Mouse (Mus musculus) layer of hippocampus, postnatal 36 days (tissue): Measurements from ENCODE around the gene Igf1r. TPM values are rescaled to one million over a fixed set of nuclear protein-coding genes. Genes with fewer than 3 reads are reported as not detected.
"Not testable (repeated sequence)": the region's sequence is repeated elsewhere in the genome, so short reads cannot be mapped to it uniquely, and the experiment has no call there.

Source experiments
- DNase-seq, 2 experiments: peaks; one replicate each; pipeline ENCODE4 v3.0.0; 2022
- total RNA-seq, 2 experiments: library from RNA; stranded (reverse); gene quantifications; 2 replicates each; pipeline ENCODE4 v1.2.3; 2021

Igf1r gene
- total RNA-seq, 2 experiments from 2014 or later, result 37.4 to 41.9 TPM

DNA sequence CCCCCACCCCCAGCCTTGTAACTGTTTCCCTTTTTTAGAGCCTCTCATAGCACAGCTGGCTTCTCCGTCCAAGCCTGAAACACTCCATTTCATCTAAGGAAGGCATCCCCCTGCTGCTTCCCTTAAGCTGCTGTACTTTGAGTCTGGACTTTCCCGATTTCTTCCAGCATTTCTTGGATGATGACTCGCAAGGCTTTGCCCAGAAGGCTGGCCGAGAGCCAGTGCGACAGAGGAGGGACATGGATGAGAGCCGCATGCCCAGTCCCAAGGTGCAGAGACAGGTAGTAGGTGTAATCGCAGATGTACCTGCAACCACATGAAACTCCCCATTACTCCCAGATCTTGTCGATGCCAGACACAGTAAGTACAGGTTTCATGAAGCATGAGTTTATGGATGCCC lies 284.2 kb downstream of the Igf1r start:
- no peak for DNase-seq

GRCm38 (mm10) chr7:68239220-68239827 lies 286.7 kb downstream of the Igf1r start:
- DNase-seq, result no peak

- no peak for DNase-seq
These were observed 288.6 kb downstream of the Igf1r start for GRCm38 (mm10) chr7:68241205-68241604.

GRCm38 (mm10) chr7:68245681-68246080 lies 293.1 kb downstream of the Igf1r start:
- no peak for DNase-seq

DNA sequence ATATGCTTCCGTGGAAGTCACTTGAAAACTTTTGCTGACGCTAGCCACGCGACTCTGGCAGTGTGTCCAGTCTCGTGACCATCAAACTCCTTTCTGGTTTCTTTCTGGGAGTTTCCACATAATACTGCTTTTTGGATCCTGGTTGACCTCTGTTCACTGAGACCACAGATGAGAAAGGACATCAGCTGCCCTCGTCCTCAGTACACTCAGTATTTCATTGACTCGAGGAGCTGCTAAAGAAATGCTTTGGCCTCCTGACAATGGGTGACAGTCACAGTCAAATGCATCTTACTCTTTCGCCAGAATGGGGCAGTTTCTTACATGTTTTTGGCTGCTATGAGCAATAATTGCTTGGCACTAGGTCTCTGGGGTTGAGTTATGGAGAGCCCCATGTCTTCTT lies 293.6 kb downstream of the Igf1r start:
- no peak for DNase-seq

DNA sequence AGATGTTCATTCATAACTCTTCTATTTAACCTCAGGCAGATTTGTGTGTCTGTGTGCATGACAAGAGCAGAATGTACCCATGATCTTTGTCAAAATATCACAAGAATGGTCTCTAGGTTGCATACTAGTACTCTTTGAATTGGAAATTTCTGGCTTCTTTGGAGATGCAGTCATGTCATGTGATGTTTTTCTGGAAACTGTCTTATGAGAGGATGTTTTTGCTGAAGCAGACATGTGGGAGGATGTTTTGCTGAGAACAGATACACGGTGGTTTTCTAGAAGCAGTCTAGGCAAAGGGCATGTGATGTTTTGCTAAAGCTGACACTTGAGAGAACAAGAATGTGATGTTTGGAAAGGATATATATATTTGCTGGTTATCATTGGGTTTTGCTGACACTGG lies 297.8 kb downstream of the Igf1r start:
- DNase-seq, result no peak

DNA sequence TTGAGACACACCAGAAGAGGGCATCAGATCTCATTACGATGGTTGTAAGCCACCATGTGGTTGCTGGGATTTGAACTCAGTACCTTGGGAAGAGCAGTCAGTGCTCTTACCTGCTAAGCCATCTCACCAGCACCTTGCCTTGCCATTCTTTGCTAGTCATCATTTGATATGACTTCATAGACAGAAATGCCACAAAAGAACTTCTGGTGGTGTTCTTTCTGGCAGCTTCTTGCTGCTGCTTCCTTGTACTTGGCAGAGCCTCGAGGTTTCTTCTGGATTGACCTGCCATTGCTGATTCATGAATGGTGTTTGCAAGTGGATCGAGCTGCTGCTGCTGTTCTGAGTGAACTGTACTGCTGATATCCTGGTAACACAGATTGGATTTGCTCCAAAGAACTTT lies 298.3 kb downstream of the Igf1r start:
- DNase-seq, result no peak

GRCm38 (mm10) chr7:68257767-68258166 lies 305.1 kb downstream of the Igf1r start:
- no peak for DNase-seq

- no peak for DNase-seq
These were observed 305.9 kb downstream of the Igf1r start for GRCm38 (mm10) chr7:68258326-68259150.

- DNase-seq, result no peak
These were observed 307.0 kb downstream of the Igf1r start for GRCm38 (mm10) chr7:68259523-68260081.

DNA sequence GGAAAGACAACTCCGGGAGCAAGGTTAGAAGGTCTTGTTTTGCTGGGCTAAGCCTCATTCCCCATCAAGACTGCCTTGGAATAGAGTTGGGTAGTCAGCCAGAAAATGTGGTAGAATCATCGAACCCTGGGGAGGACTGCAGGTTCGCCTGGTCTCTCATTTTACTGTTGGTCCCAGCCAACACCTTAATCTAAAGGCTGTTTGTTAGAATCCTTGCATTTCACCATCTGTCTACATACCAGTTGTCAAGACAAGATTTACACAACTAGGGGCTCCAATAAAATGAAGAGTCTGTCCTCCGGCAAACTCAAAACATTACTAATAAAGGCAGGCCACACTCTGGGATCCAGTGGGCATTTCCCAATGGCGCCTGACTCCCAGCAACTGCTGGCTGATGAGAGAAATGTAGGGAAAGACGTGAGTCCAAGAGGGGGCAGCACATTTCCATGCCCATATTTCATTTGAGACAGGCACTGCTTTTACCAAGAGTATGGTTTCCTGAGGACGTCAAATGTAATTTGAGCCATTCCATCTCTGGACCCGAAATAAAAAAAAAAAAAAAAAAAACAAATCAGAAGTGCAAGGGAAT lies 310.1 kb downstream of the Igf1r start:
- DNase-seq, result no peak

DNA sequence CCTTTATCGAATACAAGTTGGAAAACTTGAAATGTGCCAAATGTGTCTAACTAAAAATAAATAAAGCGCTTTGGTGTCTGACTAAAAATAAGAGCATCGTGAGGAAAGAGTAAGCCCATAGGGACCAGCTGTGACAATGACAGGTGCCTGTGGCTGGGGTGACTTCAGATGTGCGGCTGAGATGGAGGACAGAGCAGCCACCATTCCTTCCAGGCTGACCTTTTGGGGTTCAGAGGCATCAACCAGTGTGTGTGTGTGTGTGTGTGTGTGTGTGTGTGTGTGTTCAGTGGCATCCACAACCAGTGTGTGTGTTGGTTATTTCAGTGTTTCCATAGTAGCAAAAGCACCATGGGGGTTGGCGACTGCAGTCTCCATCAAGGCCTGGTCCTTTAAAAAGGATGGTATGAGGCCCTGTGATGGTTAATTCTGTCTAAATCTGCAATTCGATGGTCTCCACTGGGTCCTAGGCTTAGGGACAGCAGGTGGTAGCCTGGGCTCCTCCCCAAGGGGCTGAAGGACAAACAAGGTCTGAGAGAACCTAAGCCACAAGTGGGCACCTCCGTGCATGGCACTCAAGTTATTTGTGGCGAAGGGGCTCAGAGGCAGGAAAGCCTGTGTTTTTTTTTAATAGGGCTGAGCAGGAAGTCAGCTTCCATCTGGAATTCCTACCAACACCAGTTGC lies 310.9 kb downstream of the Igf1r start:
- DNase-seq, result no peak

GRCm38 (mm10) chr7:68264028-68264453 lies 311.4 kb downstream of the Igf1r start, which contains the start of gene Pgpep1l:
TSS of gene Pgpep1l (minus strand) at chr7:68264233.
- DNase-seq, result peak in 1 of 2 experiments; percentile 28

GRCm38 (mm10) chr7:68264531-68264930 lies 311.9 kb downstream of the Igf1r start:
- DNase-seq, result peak; percentile 80 to 87

GRCm38 (mm10) chr7:68265391-68265790 lies 312.8 kb downstream of the Igf1r start:
- no peak for DNase-seq

DNA sequence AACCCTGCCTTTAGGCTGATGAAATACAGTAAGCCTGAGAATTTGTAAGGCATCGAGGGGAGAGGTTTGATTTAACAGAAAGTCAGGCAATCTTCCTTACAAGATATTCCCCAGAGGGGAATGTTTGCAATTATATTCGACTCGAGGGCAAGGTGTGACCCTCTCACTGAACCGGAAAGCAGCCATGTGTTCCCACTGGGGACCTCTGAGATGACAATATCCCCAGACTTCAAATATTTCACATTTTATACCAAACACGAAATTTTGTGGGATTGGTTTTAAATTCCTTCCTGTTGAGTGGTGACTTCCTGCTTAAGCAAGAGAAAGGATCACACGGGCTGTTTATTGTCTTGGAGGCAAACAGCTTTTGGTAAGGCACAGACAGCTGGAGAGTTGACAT lies 314.1 kb downstream of the Igf1r start:
- no peak for DNase-seq

DNA sequence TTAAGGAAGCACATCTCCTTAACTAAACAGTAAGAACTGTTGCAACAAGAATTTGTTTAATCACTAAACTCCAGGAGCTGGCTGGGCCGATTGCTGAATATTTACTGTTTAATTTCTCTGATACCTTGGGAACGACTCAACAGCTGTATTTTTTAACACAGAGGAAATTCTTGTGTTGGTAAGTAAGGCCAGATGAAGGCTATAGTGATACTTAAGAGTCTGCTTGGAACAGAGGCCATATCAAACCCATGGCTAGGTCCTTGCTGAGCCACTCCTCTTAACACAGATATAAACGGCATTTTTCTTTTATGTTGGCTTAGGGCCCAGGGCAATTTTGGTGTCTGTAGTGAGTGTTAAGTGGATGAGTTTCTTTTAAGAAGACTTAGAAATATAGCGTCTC lies 317.9 kb downstream of the Igf1r start:
- no peak for DNase-seq

DNA sequence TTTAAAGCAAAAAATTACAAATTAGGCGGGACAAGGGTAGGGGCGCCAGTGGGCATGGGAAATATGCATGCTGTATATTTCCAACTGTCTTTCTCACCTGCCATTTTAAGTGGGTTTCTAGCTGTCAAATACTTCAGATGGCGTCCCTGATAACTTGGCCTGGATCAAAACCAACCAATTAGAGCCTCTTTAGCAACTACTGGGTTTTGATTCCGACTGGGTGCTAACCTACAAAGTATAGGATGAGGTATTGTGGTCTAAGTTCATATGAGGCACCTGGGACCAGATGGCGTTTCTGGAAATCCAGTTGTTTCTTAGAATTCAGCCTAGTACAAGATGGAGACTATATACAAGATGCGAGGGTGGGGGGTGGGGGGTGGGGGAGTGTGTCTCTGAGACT lies 319.2 kb downstream of the Igf1r start:
- DNase-seq, result no peak

DNA sequence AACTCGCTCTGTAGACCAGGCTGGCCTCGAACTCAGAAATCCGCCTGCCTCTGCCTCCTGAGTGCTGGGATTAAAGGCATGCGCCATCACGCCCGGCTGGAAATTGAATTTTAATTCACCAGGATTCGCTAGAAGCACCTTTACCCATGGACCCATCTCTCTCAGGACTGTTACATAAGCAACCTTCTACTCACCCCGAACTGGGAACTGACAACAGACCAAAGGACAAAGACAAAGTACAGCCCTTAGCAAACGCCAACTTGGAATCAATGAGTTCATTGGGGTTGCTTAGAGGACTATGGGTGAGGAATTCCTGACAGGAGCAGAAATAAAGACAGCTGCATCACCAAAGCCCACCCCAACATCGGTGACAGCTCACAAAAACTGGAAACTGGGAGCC lies 320.0 kb downstream of the Igf1r start:
- no peak for DNase-seq

GRCm38 (mm10) chr7:68273515-68273914 lies 320.9 kb downstream of the Igf1r start, which contains the start of gene Fam169b:
TSS of gene Fam169b (plus strand) at chr7:68273839.
- no peak for DNase-seq

DNA sequence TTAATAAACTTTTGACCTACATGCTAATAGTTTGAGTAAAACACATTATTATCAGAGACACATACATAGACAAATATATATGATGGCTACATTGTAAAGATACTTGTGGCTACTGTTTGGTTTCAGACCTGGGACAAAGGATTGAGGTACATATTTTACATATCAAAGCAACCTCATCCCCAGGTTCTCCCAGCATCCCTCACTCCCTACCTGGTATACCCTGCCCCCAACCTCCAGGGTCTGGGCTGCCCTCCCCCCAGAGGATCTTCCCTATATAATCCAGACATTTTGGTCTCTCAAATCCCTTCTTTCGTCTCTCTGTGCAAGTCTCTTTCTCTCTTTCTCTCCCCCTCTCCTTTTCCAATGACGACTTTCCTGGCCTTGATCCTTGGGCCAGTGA lies 321.6 kb downstream of the Igf1r start:
- no peak for DNase-seq

DNA sequence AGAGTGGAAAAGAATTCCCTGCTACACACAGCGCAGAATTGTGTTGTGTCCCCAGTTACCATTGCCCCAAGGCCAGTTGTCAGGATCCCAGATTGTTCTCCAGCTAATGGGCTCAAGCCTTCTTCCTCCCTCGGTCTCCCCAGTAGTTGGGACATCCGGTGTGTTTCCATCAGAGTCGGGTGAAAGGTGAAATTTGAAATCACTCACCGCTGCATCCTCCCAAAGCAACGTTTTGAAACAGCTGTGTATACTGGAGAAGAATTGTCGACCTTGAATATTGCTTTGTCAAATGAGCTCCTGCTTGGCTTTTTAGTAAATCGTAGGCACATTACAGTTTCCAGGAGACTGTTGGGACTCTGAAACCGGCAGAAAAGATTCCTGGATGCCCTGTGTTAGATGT lies 322.3 kb downstream of the Igf1r start:
- DNase-seq, result no peak

DNA sequence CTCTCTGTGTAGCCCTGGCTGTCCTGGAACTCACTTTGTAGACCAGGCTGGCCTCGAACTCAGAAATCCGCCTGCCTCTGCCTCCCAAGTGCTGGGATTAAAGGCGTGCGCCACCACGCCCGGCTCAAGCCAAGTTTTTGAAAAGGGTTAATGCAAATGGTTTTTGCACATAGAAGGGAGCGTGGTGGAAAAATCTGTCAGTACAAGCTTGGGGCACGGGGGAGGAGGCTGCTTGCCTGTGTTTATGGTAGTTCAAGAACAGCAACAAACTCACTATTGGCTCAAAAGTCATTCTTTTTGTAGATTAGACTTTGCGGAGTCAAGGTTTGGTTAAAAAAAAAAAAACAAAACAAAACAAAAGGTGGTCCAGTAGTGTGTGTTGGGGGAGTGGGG lies 322.8 kb downstream of the Igf1r start:
- not testable (repeated sequence) for DNase-seq
